Mouse (Mus musculus): ENCODE data around the gene Zc3h12c. TPM values are rescaled to one million over a fixed set of nuclear protein-coding genes. Genes with fewer than 3 reads are reported as not detected.
"Not testable (repeated sequence)": the region's sequence is repeated elsewhere in the genome, so short reads cannot be mapped to it uniquely, and the experiment has no call there.

The Zc3h12c gene
- polyA plus RNA-seq, 1 experiment from 2014 or later = 9.2 TPM

- H3K36me3 ChIP-seq (ENCODE audit: control insufficient read depth, insufficient read depth, low read length) = peaks cover 5% of the 10 kb centered on the region; the same call in 1 of the 2 replicates
- H3K4me1 ChIP-seq (ENCODE audit: control insufficient read depth, insufficient read depth, low read length) = no peaks in the 10 kb centered on the region
- H3K4me3 ChIP-seq (ENCODE audit: low read depth, low read length) = no peak overlapping the region
- no peak overlapping the region for H3K27ac ChIP-seq (ENCODE audit: low read depth, low read length)
- H3K4me2 ChIP-seq (ENCODE audit: low read depth) = no peak overlapping the region
- DNase-seq (ENCODE audit: low spot score) (no peak), ATAC-seq (ENCODE audit: insufficient read depth, low FRiP score, low TSS enrichment) (no peak)
- 97% methylated on average over 9 of the region's 9 CpGs for WGBS
- no peaks in the 10 kb centered on the region for H3K9me3 ChIP-seq (ENCODE audit: control insufficient read depth, low read length)
- no peak overlapping the region for H3K9ac ChIP-seq (ENCODE audit: low read length)
- no peaks in the 10 kb centered on the region for H3K27me3 ChIP-seq (ENCODE audit: control insufficient read depth, insufficient read depth, low read length)
Observed at GRCm38 (mm10) chr9:52091752-52092151, 76.6 kb downstream of the Zc3h12c start.

DNA sequence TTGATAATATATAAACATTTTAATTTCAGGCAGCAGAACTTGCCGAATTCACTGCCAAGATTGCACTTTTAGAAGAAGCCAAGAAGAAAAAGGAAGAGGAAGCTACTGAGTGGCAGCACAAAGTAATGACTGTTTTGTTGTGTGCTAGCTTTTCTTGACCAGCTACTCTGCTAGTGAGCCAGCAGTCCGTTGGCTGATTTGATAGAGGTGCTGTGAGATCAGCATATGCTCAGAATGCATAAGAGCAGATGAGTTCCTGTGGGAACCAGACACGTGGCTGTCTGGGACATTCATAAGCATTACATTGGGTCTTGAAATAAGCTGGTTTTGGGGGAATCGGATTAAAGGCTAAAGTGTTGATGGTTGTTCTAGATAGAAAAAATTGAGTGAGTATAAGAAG, 86.0 kb downstream of the Zc3h12c start:
- H3K4me2 ChIP-seq (ENCODE audit: low read depth) = no peak overlapping the region
- no peaks in the 10 kb centered on the region for H3K27me3 ChIP-seq (ENCODE audit: control insufficient read depth, insufficient read depth, low read length)
- no peak overlapping the region for H3K27ac ChIP-seq (ENCODE audit: low read depth, low read length)
- no peaks in the 10 kb centered on the region for H3K4me1 ChIP-seq (ENCODE audit: control insufficient read depth, insufficient read depth, low read length)
- ATAC-seq (ENCODE audit: insufficient read depth, low FRiP score, low TSS enrichment) (no peak), DNase-seq (ENCODE audit: low spot score) (no peak)
- WGBS = 92% methylated on average over 4 of the region's 4 CpGs
- H3K9ac ChIP-seq (ENCODE audit: low read length) = no peak overlapping the region
- H3K9me3 ChIP-seq (ENCODE audit: control insufficient read depth, low read length) = no peaks in the 10 kb centered on the region
- no peak overlapping the region for H3K4me3 ChIP-seq (ENCODE audit: low read depth, low read length)
- peaks cover 14% of the 10 kb centered on the region for H3K36me3 ChIP-seq (ENCODE audit: control insufficient read depth, insufficient read depth, low read length)

GRCm38 (mm10) chr9:52081979-52082378, 86.4 kb downstream of the Zc3h12c start:
- ATAC-seq (ENCODE audit: insufficient read depth, low FRiP score, low TSS enrichment) (no peak), DNase-seq (ENCODE audit: low spot score) (no peak)
- Histone ChIP-seq H3K4me1 (ENCODE audit: control insufficient read depth, insufficient read depth, low read length) (no peaks in the 10 kb centered on the region), H3K27me3 (ENCODE audit: control insufficient read depth, insufficient read depth, low read length) (no peaks in the 10 kb centered on the region), H3K9ac (ENCODE audit: low read length) (no peak overlapping the region), H3K36me3 (ENCODE audit: control insufficient read depth, insufficient read depth, low read length) (peaks cover 11% of the 10 kb centered on the region), H3K4me2 (ENCODE audit: low read depth) (no peak overlapping the region), H3K9me3 (ENCODE audit: control insufficient read depth, low read length) (no peaks in the 10 kb centered on the region), H3K27ac (ENCODE audit: low read depth, low read length) (no peak overlapping the region), H3K4me3 (ENCODE audit: low read depth, low read length) (no peak overlapping the region)
- 92% methylated on average over 2 of the region's 2 CpGs for WGBS

GRCm38 (mm10) chr9:52077692-52078091, 90.7 kb downstream of the Zc3h12c start:
- H3K36me3 ChIP-seq (ENCODE audit: control insufficient read depth, insufficient read depth, low read length) = peaks cover 5% of the 10 kb centered on the region
- 98% methylated on average over 1 of the region's 1 CpGs for WGBS
- no peak overlapping the region for H3K4me2 ChIP-seq (ENCODE audit: low read depth)
- no peaks in the 10 kb centered on the region for H3K27me3 ChIP-seq (ENCODE audit: control insufficient read depth, insufficient read depth, low read length)
- H3K4me3 ChIP-seq (ENCODE audit: low read depth, low read length) = no peak overlapping the region
- H3K27ac ChIP-seq (ENCODE audit: low read depth, low read length) = no peak overlapping the region
- H3K4me1 ChIP-seq (ENCODE audit: control insufficient read depth, insufficient read depth, low read length) = no peaks in the 10 kb centered on the region
- DNase-seq (ENCODE audit: low spot score) = no peak
- H3K9ac ChIP-seq (ENCODE audit: low read length) = no peak overlapping the region
- H3K9me3 ChIP-seq (ENCODE audit: control insufficient read depth, low read length) = no peaks in the 10 kb centered on the region
- no peak for ATAC-seq (ENCODE audit: insufficient read depth, low FRiP score, low TSS enrichment)

DNA sequence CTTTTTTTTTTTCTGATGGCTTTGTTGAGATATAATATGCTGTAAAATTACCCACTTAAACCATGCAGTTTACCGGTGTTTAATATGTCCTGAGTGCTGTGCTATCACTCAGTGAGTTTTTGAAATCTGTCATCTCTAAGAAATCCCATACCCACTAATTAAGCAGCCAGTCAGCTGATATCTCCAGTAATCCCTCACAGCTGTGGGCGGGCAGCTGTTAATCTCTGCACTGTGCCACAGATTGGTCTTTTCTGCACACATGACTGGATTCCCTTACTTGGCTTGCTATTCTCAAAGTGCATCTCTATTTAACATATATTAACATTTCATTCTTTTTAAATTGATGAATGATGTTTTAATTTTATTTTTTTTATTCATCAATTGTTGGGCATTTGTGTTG, 92.3 kb downstream of the Zc3h12c start:
- DNase-seq (ENCODE audit: low spot score) (no peak), ATAC-seq (ENCODE audit: insufficient read depth, low FRiP score, low TSS enrichment) (no peak)
- peaks cover 5% of the 10 kb centered on the region for H3K36me3 ChIP-seq (ENCODE audit: control insufficient read depth, insufficient read depth, low read length)
- no peaks in the 10 kb centered on the region for H3K9me3 ChIP-seq (ENCODE audit: control insufficient read depth, low read length)
- WGBS = 97% methylated on average over 2 of the region's 2 CpGs
- H3K27ac ChIP-seq (ENCODE audit: low read depth, low read length) = no peak overlapping the region
- H3K4me2 ChIP-seq (ENCODE audit: low read depth) = no peak overlapping the region
- H3K4me1 ChIP-seq (ENCODE audit: control insufficient read depth, insufficient read depth, low read length) = no peaks in the 10 kb centered on the region
- H3K9ac ChIP-seq (ENCODE audit: low read length) = no peak overlapping the region
- no peaks in the 10 kb centered on the region for H3K27me3 ChIP-seq (ENCODE audit: control insufficient read depth, insufficient read depth, low read length)
- no peak overlapping the region for H3K4me3 ChIP-seq (ENCODE audit: low read depth, low read length)

- Histone ChIP-seq H3K36me3 (ENCODE audit: control insufficient read depth, insufficient read depth, low read length) (peaks cover 5% of the 10 kb centered on the region), H3K4me3 (ENCODE audit: low read depth, low read length) (no peak overlapping the region), H3K27ac (ENCODE audit: low read depth, low read length) (no peak overlapping the region), H3K4me1 (ENCODE audit: control insufficient read depth, insufficient read depth, low read length) (no peaks in the 10 kb centered on the region), H3K4me2 (ENCODE audit: low read depth) (no peak overlapping the region), H3K27me3 (ENCODE audit: control insufficient read depth, insufficient read depth, low read length) (no peaks in the 10 kb centered on the region), H3K9ac (ENCODE audit: low read length) (no peak overlapping the region), H3K9me3 (ENCODE audit: control insufficient read depth, low read length) (no peaks in the 10 kb centered on the region)
- no peak for ATAC-seq (ENCODE audit: insufficient read depth, low FRiP score, low TSS enrichment)
- no peak for DNase-seq (ENCODE audit: low spot score)
Observed at GRCm38 (mm10) chr9:52072202-52072601, 96.2 kb downstream of the Zc3h12c start.

- not testable (repeated sequence) for H3K27ac ChIP-seq (ENCODE audit: low read depth, low read length); H3K9me3 ChIP-seq (ENCODE audit: control insufficient read depth, low read length); ATAC-seq (ENCODE audit: insufficient read depth, low FRiP score, low TSS enrichment); H3K36me3 ChIP-seq (ENCODE audit: control insufficient read depth, insufficient read depth, low read length); H3K27me3 ChIP-seq (ENCODE audit: control insufficient read depth, insufficient read depth, low read length); H3K4me3 ChIP-seq (ENCODE audit: low read depth, low read length); H3K4me1 ChIP-seq (ENCODE audit: control insufficient read depth, insufficient read depth, low read length); H3K4me2 ChIP-seq (ENCODE audit: low read depth); DNase-seq (ENCODE audit: low spot score); H3K9ac ChIP-seq (ENCODE audit: low read length)
Observed at GRCm38 (mm10) chr9:52071352-52071751, 97.0 kb downstream of the Zc3h12c start.

GRCm38 (mm10) chr9:52070052-52070451, 98.3 kb downstream of the Zc3h12c start:
- 90% methylated on average over 2 of the region's 2 CpGs for WGBS
- Histone ChIP-seq H3K4me2 (ENCODE audit: low read depth) (no peak overlapping the region), H3K4me1 (ENCODE audit: control insufficient read depth, insufficient read depth, low read length) (no peaks in the 10 kb centered on the region), H3K9ac (ENCODE audit: low read length) (no peak overlapping the region), H3K9me3 (ENCODE audit: control insufficient read depth, low read length) (no peaks in the 10 kb centered on the region), H3K4me3 (ENCODE audit: low read depth, low read length) (no peak overlapping the region), H3K27ac (ENCODE audit: low read depth, low read length) (no peak overlapping the region), H3K27me3 (ENCODE audit: control insufficient read depth, insufficient read depth, low read length) (no peaks in the 10 kb centered on the region), H3K36me3 (ENCODE audit: control insufficient read depth, insufficient read depth, low read length) (peaks cover 5% of the 10 kb centered on the region)
- no peak for ATAC-seq (ENCODE audit: insufficient read depth, low FRiP score, low TSS enrichment)
- DNase-seq (ENCODE audit: low spot score) = no peak
